Mouse (Mus musculus): Measurements from ENCODE around the gene Scrn2. TPM values are rescaled to one million over a fixed set of nuclear protein-coding genes. Genes with fewer than 3 reads are reported as not detected.

Gene Scrn2
- total RNA-seq (2023), result 3.4 TPM

DNA sequence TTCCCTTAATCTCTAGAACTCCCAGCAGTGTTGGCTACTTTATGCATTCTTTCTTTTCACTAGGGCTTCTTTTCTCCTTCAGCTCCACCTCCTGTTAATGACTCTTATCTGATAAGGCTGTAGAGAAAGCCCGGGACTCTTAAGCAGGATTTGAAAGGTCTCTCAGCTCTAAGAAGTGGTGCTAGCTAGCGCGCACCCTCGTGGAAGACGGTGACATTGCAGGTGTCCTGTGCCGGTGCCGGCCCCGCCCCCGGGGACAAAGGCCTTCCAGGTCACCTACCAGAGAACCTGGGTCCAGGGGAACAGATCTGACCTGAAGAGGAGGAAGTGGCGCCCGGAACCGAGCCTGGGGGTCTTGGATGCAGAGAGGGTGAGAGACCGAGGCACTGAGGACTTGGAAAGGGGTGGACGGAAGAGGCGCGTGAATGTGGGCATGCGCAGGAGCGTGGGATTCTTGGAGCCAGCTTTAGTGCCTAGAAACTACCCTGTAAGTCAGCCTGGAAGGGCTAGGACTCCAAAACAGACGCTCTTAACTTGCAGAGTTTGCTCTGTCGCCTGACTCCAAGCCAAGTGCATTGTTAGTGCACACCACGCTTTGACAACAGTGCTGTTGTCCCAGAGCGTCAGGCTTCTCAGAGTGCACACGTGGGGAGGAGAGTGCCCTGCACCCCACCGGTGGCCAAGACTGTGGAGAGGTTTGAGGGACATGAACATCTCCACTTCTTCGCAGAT is at the start of gene Scrn2:
Gene Scrn2, plus strand, starts transcription at position 253 of the 732 bp plus-strand sequence.

DNA sequence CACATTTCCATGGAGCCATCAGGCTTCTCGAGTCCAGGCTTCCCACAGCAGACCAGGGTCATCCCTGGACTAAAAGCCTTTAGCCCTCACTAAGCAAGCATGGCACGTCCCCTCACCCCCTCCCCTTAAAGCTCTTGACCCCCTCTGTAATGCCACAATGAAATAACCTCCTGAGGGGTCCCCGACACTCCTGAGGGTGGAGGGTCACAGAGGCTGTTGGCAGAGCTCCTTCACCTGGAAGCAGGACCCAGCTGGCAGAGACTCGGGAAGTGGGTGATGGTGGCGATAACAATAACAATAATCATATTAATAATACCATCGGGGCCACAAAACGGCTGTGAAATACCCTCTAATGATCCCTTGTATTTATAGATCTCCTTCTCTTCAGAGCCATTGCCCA is 46.9 kb upstream of the Scrn2 start, which contains the start of gene Sp2:
Gene Sp2, minus strand, starts transcription at position 101 of the 400 bp plus-strand sequence.

DNA sequence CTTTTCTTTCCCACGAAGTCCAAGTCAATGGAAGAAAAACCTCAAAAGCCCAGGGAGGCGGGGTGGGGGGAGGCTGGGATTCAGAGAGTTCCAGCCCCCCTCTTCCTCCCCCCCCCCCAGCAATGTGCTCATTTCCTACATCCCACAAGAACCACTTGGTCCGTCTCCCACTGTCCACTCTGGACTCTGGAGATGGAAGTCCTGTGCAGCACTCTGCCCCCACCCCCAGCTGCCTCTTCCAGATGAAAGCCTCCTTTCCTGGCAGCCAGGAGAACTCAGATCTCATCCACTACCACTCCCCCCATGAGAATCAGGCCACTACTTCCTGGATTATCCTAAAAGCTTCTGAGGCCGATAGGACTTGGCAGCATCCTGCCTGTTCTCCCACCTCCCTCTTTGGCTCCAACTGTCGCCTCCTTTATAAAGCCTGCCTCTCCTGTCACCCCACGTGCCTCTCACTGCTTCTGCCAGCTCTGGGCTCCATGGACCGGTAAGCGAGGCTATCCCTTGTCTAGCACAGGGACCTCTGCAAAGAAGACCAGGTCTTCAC is 16.5 kb upstream of the Scrn2 start, which contains the start of gene Sp6:
Gene Sp6, plus strand, starts transcription at position 274 of the 550 bp plus-strand sequence.

DNA sequence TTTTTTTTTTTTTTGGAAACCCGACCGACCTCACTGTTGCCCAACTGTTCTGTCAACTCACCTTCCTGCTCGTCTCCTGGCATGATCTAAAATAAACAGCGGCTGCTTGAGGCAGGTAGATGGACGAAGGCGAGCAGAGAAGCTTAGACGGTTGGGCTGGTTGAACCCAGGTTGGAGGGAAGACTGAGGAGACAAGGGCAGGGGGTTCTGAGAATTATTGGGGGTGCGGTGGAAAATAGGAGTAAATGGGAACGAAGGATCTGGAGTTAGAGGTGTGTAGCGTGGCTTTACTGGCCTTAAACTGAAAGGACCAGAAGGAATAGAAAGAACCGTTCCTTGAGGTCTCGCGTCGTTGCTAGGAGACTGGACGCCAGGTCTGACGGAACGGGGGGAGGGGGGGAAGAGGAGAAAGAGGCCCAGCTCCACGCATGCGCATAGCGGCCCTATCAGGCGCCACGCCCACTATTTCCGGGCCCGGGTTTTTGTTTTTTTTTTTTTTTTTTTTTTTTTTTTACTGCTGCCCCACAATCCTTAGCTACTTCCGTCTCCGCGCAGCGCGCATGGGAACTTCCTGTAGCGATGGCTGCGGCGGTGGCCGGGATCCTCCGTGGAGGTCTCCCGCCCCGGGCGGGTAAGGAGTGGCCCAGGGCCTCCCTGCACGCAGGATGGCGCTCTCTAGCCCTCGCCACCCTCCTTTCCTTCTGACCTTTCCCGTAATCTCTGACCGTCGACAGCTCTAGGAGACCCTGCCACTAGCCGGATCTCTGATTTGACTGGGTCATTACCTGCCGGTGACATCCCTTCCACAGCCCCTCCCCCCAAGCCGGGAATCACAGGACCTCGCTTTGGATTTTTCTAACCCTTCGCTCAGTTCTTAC is 11.5 kb downstream of the Scrn2 start, which contains the start of the genes Lrrc46 and Mrpl10:
Gene Lrrc46, minus strand, starts transcription at position 386 of the 878 bp plus-strand sequence.
Gene Mrpl10, plus strand, starts transcription at position 539 of the 878 bp plus-strand sequence.

DNA sequence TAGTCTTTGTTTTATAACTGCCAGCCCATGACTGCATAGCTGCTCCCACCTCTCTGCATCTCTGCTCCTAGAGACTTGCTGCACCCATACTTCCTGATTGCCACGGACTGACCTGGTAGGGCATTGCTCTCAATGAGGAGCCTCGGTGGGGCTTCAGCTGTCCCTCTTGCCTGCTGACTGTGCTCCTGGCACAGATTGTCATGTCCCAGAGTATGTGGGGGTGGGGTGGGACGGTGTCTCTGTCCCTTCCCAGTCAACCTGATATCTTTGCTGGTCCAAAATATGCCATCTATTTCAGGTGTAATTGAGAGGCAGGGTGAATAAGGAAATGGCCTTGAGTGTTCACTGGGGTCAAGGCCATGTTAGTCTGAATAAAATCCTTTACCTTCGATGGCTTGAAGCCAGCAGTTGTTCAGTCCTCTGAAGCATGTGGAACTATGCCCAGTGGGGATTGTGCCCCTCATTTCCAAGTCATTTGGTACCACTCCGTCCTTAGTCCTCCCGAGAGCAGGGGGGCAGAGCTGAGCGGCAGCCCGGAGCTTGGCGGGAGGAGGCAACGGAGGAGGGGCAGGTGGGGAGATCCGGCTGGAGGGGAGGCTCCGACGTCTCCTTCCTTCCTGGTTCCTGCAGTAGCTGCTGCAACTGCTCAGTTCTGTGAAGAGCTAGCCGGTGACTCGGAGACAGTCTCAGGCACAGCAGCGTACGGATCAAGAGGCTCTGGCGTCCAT is 20.6 kb downstream of the Scrn2 start, which contains the start of gene Osbpl7:
Gene Osbpl7, plus strand, starts transcription at position 413 of the 728 bp plus-strand sequence.

Other genes with a start within 250 kb of the Scrn2 start
- 37.9 TPM for gene Cbx1, start 240.8 kb upstream of the Scrn2 start, total RNA-seq (2023)
- gene Nfe2l1, start 200.0 kb upstream of the Scrn2 start, total RNA-seq (2023), result 42.6 TPM
- not detected for gene Copz2, start 180.1 kb upstream of the Scrn2 start, total RNA-seq (2023)
- 42.4 TPM for gene Cdk5rap3, start 113.4 kb upstream of the Scrn2 start, total RNA-seq (2023)
- not detected for gene Prr15l, start 101.8 kb upstream of the Scrn2 start, total RNA-seq (2023)
- gene Pnpo, start 86.0 kb upstream of the Scrn2 start, total RNA-seq (2023), result 22.1 TPM
- 65.1 TPM for gene Sp2, start 47.0 kb upstream of the Scrn2 start, total RNA-seq (2023)
- gene Sp6, start 16.5 kb upstream of the Scrn2 start, total RNA-seq (2023), result 4.0 TPM
- not detected for gene Lrrc46, start 11.5 kb downstream of the Scrn2 start, total RNA-seq (2023)
- 25.7 TPM for gene Mrpl10, start 11.6 kb downstream of the Scrn2 start, total RNA-seq (2023)
- 27.0 TPM for gene Osbpl7, start 20.7 kb downstream of the Scrn2 start, total RNA-seq (2023)
- 1.5 TPM for gene Tbx21, start 85.4 kb downstream of the Scrn2 start, total RNA-seq (2023)
- gene Tbkbp1, start 121.6 kb downstream of the Scrn2 start, total RNA-seq (2023), result 0.53 TPM
- 116 TPM for gene Kpnb1, start 157.9 kb downstream of the Scrn2 start, total RNA-seq (2023)